Mouse (Mus musculus): ENCODE measurements around the gene Gdf15.

DNA sequence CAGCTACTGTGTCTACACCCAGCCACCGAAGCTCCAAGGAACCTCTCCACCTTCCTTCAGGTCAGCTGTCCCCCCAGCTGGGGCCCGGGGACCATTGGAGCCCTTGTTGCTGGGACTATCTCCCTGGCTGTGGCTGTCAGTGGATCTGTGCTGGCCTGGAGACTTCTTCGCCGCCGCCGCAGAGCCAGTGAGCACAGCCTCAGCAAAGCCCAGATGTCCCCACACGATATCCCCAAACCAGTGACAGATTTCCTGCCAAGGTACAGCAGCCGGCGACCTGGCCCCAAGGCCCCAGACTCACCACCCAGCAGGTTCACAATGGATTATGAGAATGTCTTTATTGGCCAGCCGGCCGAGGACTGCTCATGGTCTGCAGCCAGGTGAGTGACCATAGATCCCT, 14.3 kb downstream of the Gdf15 start:
- TF ChIP-seq TAL1 (IDR thresholded peaks at IDR 0.05; ENCODE audit: low read length) (no peak; the same call in 2 of the 3 replicates), GATA1 (IDR thresholded peaks at IDR 0.05; ENCODE audit: low read length) (no peak)
